Mouse (Mus musculus): ENCODE measurements around the gene Irf3. TPM values are rescaled to one million over a fixed set of nuclear protein-coding genes. Genes with fewer than 3 reads are reported as not detected.

Irf3 gene
- total RNA-seq, 2 experiments from 2014 or later, result 104 to 150 TPM

- ATAC-seq (replicated peaks; ENCODE audit: low FRiP score, low TSS enrichment, poor library complexity, severe bottlenecking), result no peak
These were observed 54.1 kb downstream of the Irf3 start for GRCm38 (mm10) chr7:45051601-45051974.

Other genes starting within 250 kb of the Irf3 start
Only the 30 nearest of the 37 such genes appear.
- gene Nup62, start 181.6 kb upstream of the Irf3 start, total RNA-seq (2014; fragmentation: Nextera tagmentation), result 103 and 109 TPM in 2 replicates
- gene Nup62, start 181.6 kb upstream of the Irf3 start, total RNA-seq (2017), result 167 and 183 TPM in 2 replicates
- gene Il4i1, start 181.3 kb upstream of the Irf3 start, total RNA-seq (2014; fragmentation: Nextera tagmentation), result 2.5 and 6.5 TPM in 2 replicates
- 0.76 and 1.7 TPM in 2 replicates for gene Il4i1, start 181.3 kb upstream of the Irf3 start, total RNA-seq (2017)
- 3.5 and 6.8 TPM in 2 replicates for gene Atf5, start 181.0 kb upstream of the Irf3 start, total RNA-seq (2014; fragmentation: Nextera tagmentation)
- gene Atf5, start 181.0 kb upstream of the Irf3 start, total RNA-seq (2017), result 1.3 and 2.8 TPM in 2 replicates
- 21.1 and 23.7 TPM in 2 replicates for gene Akt1s1, start 148.7 kb upstream of the Irf3 start, total RNA-seq (2014; fragmentation: Nextera tagmentation)
- gene Akt1s1, start 148.7 kb upstream of the Irf3 start, total RNA-seq (2017), result 19.2 and 24.5 TPM in 2 replicates
- 26.7 and 61.9 TPM in 2 replicates for gene Tbc1d17, start 148.6 kb upstream of the Irf3 start, total RNA-seq (2014; fragmentation: Nextera tagmentation)
- 13.7 and 49.6 TPM in 2 replicates for gene Tbc1d17, start 148.6 kb upstream of the Irf3 start, total RNA-seq (2017)
- gene Pnkp, start 140.5 kb upstream of the Irf3 start, total RNA-seq (2014; fragmentation: Nextera tagmentation), result 25.2 and 58.9 TPM in 2 replicates
- gene Pnkp, start 140.5 kb upstream of the Irf3 start, total RNA-seq (2017), result 18.4 and 30.5 TPM in 2 replicates
- gene Ptov1, start 127.9 kb upstream of the Irf3 start, total RNA-seq (2014; fragmentation: Nextera tagmentation), result 79.6 and 88.8 TPM in 2 replicates
- 19.6 and 40.9 TPM in 2 replicates for gene Ptov1, start 127.9 kb upstream of the Irf3 start, total RNA-seq (2017)
- 42.0 and 71.7 TPM in 2 replicates for gene Med25, start 104.9 kb upstream of the Irf3 start, total RNA-seq (2014; fragmentation: Nextera tagmentation)
- 12.1 and 18.1 TPM in 2 replicates for gene Med25, start 104.9 kb upstream of the Irf3 start, total RNA-seq (2017)
- 12.0 and 19.8 TPM in 2 replicates for gene Fuz, start 101.6 kb upstream of the Irf3 start, total RNA-seq (2014; fragmentation: Nextera tagmentation)
- gene Fuz, start 101.6 kb upstream of the Irf3 start, total RNA-seq (2017), result 14.2 and 18.3 TPM in 2 replicates
- 95.3 and 104 TPM in 2 replicates for gene Ap2a1, start 68.2 kb upstream of the Irf3 start, total RNA-seq (2014; fragmentation: Nextera tagmentation)
- 23.8 and 37.1 TPM in 2 replicates for gene Ap2a1, start 68.2 kb upstream of the Irf3 start, total RNA-seq (2017)
- not detected in 2 replicates for gene Tsks, start 54.4 kb upstream of the Irf3 start, total RNA-seq (2014; fragmentation: Nextera tagmentation)
- not detected in 2 replicates for gene Tsks, start 54.4 kb upstream of the Irf3 start, total RNA-seq (2017)
- gene Cpt1c, start 22.8 kb upstream of the Irf3 start, total RNA-seq (2014; fragmentation: Nextera tagmentation), result 4.1 and 11.5 TPM in 2 replicates
- 0.91 and 1.3 TPM in 2 replicates for gene Cpt1c, start 22.8 kb upstream of the Irf3 start, total RNA-seq (2017)
- gene Prmt1, start 11.1 kb upstream of the Irf3 start, total RNA-seq (2014; fragmentation: Nextera tagmentation), result 160 and 230 TPM in 2 replicates
- 132 and 171 TPM in 2 replicates for gene Prmt1, start 11.1 kb upstream of the Irf3 start, total RNA-seq (2017)
- 37.2 and 42.7 TPM in 2 replicates for gene Bcl2l12, start 1.1 kb downstream of the Irf3 start, total RNA-seq (2014; fragmentation: Nextera tagmentation)
- gene Bcl2l12, start 1.1 kb downstream of the Irf3 start, total RNA-seq (2017), result 15.5 and 25.6 TPM in 2 replicates
- 33.0 and 46.3 TPM in 2 replicates for gene Scaf1, start 18.7 kb downstream of the Irf3 start, total RNA-seq (2014; fragmentation: Nextera tagmentation)
- gene Scaf1, start 18.7 kb downstream of the Irf3 start, total RNA-seq (2017), result 7.2 and 10.2 TPM in 2 replicates
- gene Rras, start 20.3 kb downstream of the Irf3 start, total RNA-seq (2014; fragmentation: Nextera tagmentation), result 1.4 and 1.7 TPM in 2 replicates
- gene Rras, start 20.3 kb downstream of the Irf3 start, total RNA-seq (2017), result 1.3 and 1.6 TPM in 2 replicates
- gene Prr12, start 55.2 kb downstream of the Irf3 start, total RNA-seq (2014; fragmentation: Nextera tagmentation), result 26.6 and 28.7 TPM in 2 replicates
- 1.9 and 2.1 TPM in 2 replicates for gene Prr12, start 55.2 kb downstream of the Irf3 start, total RNA-seq (2017)
- gene Nosip, start 64.8 kb downstream of the Irf3 start, total RNA-seq (2014; fragmentation: Nextera tagmentation), result 27.8 and 55.1 TPM in 2 replicates
- 40.9 and 48.3 TPM in 2 replicates for gene Nosip, start 64.8 kb downstream of the Irf3 start, total RNA-seq (2017)
- gene Prrg2, start 65.0 kb downstream of the Irf3 start, total RNA-seq (2014; fragmentation: Nextera tagmentation), result 4.3 and 4.7 TPM in 2 replicates
- 3.5 and 6.2 TPM in 2 replicates for gene Prrg2, start 65.0 kb downstream of the Irf3 start, total RNA-seq (2017)
- gene Rcn3, start 94.6 kb downstream of the Irf3 start, total RNA-seq (2014; fragmentation: Nextera tagmentation), result 7.6 and 15.6 TPM in 2 replicates
- gene Rcn3, start 94.6 kb downstream of the Irf3 start, total RNA-seq (2017), result 16.7 and 23.0 TPM in 2 replicates
- gene Fcgrt, start 106.2 kb downstream of the Irf3 start, total RNA-seq (2014; fragmentation: Nextera tagmentation), result 0.82 TPM in 1 of 2 replicates, not detected in the other
- 1.1 and 1.8 TPM in 2 replicates for gene Fcgrt, start 106.2 kb downstream of the Irf3 start, total RNA-seq (2017)
- 3,773 and 4,118 TPM in 2 replicates for gene Rps11, start 126.8 kb downstream of the Irf3 start, total RNA-seq (2014; fragmentation: Nextera tagmentation)
- 1,409 and 1,705 TPM in 2 replicates for gene Rps11, start 126.8 kb downstream of the Irf3 start, total RNA-seq (2017)
- gene Rpl13a, start 131.1 kb downstream of the Irf3 start, total RNA-seq (2014; fragmentation: Nextera tagmentation), result 4,705 and 4,844 TPM in 2 replicates
- 4,178 and 4,889 TPM in 2 replicates for gene Rpl13a, start 131.1 kb downstream of the Irf3 start, total RNA-seq (2017)
- gene Gm45713, start 138.6 kb downstream of the Irf3 start, total RNA-seq (2014; fragmentation: Nextera tagmentation), result not detected in 2 replicates
- 0.61 TPM in 1 of 2 replicates, not detected in the other for gene Gm45713, start 138.6 kb downstream of the Irf3 start, total RNA-seq (2017)
- gene Flt3l, start 138.8 kb downstream of the Irf3 start, total RNA-seq (2014; fragmentation: Nextera tagmentation), result 35.8 and 48.2 TPM in 2 replicates
- 8.5 and 23.5 TPM in 2 replicates for gene Flt3l, start 138.8 kb downstream of the Irf3 start, total RNA-seq (2017)
- gene Pih1d1, start 156.7 kb downstream of the Irf3 start, total RNA-seq (2014; fragmentation: Nextera tagmentation), result 135 and 148 TPM in 2 replicates
- 39.0 and 61.3 TPM in 2 replicates for gene Pih1d1, start 156.7 kb downstream of the Irf3 start, total RNA-seq (2017)
- gene Aldh16a1, start 156.9 kb downstream of the Irf3 start, total RNA-seq (2014; fragmentation: Nextera tagmentation), result 69.0 and 84.8 TPM in 2 replicates
- 19.1 and 22.1 TPM in 2 replicates for gene Aldh16a1, start 156.9 kb downstream of the Irf3 start, total RNA-seq (2017)
- gene Slc17a7, start 166.3 kb downstream of the Irf3 start, total RNA-seq (2014; fragmentation: Nextera tagmentation), result not detected in 2 replicates
- not detected in 2 replicates for gene Slc17a7, start 166.3 kb downstream of the Irf3 start, total RNA-seq (2017)
- gene Gfy, start 181.9 kb downstream of the Irf3 start, total RNA-seq (2014; fragmentation: Nextera tagmentation), result not detected in 2 replicates
- gene Gfy, start 181.9 kb downstream of the Irf3 start, total RNA-seq (2017), result 1.9 TPM in 1 of 2 replicates, not detected in the other
- gene Pth2, start 183.3 kb downstream of the Irf3 start, total RNA-seq (2014; fragmentation: Nextera tagmentation), result not detected in 2 replicates
- gene Pth2, start 183.3 kb downstream of the Irf3 start, total RNA-seq (2017), result not detected in 2 replicates

All from megakaryocyte-erythroid progenitor cell, adult 5-6 weeks (primary cell).